Mouse (Mus musculus) cerebellum, adult 11-12 months (tissue): ENCODE results near the gene Sdk2.
A peak's percentile ranks its signal among the peaks of the same experiment; 100 is the strongest.

Experiments used
- DNase-seq: peaks from one replicate; pipeline ENCODE4 v3.0.0; 2022

Sdk2 gene

DNA sequence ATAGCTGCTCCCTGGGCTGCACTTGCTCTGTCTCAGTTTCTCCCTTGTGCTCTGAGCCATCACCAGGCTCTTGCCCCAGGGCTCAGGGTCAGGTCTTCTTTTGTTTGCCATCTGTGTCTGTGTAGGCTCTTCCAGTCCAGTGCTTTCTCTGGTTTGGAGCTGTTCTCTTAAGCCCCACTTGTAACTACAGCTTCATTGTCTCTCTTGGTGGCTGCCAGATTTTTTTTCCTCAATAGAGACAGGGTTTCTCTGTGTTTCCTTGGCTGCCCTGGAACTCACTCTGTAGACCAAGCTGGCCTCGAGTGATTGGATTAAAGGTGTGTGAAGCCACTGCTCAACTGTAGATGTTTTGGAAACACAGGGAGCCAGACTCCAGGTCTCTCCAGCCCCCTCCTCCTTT, 247.8 kb downstream of the Sdk2 start:
- no peak for DNase-seq

DNA sequence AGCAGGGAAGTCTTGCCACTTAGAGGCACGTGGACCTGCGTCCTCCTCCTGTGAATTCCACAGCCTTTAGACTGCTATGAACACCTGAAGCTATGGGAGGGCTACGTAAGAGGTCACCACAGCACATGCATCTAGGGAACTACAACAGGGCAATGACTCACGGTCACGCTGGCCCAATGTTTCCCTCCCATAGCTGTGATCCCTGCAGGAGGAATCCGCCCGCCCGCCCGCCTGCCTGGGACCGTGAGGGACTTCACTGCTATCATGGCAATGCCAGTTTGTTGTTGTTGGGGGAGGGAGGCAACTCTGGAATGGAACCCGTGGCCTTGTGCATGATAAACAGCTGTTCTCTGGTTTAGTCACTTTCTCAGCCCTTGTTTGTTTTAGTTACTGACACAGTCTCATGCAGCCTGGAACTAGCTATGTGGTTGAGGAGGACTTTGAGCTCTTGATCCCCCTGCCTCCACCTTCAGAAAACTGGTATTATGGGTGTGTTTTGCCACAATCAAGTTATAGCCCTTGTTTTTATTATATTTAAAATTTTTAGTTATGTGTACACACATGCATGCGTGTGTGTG, 249.8 kb downstream of the Sdk2 start:
- no peak for DNase-seq

DNA sequence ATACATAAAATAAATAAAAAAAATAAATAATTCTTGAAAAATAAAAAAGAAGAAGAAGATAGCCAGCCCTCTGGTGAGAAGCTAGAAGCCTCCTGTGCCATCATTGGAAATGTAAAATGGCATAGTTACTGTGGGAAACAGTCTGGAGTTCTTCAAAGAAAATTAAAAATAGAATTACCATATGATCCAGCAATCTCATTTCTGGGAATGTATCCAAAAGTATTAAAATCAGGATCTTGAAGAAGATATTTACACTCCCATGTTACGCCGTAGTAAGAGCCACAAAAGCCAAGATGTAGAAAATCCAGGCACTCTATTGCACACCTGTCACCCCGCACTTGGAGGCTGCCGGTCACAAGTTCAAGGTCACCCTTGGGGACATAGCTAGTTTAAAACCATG, 250.4 kb downstream of the Sdk2 start:
- no peak for DNase-seq

- no peak for DNase-seq
Measured at GRCm38 (mm10) chr11:113811546-113812339, 255.1 kb downstream of the Sdk2 start.

DNA sequence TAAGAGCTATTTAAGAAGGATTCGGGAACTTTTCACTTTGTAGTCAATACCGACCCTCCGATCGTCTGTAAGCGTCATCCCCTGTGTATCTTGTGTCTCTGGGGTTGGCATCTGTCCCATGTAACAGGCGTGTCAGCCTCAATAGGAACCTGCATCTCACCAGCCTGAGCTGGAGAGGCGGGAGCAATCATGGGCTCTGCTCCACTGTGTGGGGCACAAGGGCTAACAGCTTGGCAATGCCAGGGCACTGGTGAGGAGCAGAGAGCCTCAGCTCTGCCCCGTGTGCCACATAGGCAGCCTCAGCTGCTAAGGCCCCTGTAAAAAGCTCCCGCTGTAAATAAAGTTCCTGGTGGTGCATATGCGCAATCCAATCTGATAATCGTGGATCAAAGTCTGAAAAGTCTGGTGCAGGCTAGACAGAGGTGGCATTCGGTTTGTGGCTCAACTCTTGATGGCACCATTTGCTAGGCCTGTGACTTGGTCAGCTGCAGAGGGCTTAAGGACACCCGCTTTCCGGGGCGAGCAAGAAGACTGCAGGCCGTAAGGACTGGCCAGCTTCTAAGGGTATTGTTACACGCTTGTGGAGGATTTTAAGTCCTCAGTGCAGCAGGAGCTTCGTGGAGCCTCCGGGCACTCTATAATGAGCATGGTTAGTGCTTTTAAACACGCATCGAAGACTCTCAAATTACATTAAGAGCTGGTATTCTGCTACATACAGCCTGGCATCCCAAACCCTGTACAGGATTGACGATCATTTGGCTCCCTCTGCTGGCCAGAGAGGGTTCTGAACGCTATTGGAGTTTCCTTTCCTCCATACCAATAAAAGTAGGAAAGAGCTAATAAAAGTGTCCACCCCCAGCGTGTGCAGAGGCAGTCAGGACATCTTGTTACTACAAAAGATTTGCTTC, 256.0 kb downstream of the Sdk2 start:
- peak; percentile 52 for DNase-seq

GRCm38 (mm10) chr11:113807086-113807485, 259.8 kb downstream of the Sdk2 start:
- DNase-seq: no peak

DNA sequence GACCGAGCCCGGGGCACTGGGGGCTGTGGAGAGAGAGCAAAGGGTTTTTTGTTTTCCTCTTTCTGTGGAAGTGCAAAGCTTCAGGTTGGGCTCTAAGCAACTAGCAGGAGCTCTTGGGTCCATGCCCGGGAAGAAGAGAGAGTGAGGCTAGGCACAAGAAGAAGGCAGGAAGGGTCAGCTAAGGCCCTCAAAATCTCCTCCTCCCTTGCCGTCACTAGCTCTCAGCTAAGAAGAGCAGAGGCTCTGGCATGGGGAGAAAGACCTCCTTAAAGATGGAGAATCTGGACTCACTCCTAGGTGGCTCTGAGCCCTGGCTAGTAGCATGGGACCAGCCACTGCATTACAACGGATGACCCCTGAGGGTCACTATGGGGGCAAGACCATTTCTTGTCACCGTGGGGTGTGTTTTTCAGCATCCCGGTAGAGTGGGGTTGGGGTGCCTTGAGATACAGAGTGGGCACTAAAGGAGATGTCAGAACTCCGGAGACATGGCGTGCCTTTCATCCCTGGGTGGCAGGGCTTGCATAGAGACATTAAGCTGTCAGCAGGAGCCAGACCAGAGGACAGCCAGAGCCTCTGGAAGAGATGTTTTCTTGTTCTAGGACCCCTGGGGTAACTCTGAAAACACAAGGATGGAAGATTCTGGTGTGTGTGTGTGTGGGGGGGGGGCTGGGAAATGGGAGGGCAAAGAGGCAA, 260.3 kb downstream of the Sdk2 start:
- peak; percentile 52 for DNase-seq

GRCm38 (mm10) chr11:113805974-113806373, 260.9 kb downstream of the Sdk2 start:
- DNase-seq: no peak

- no peak for DNase-seq
Measured at GRCm38 (mm10) chr11:113803321-113803941, 263.4 kb downstream of the Sdk2 start.

GRCm38 (mm10) chr11:113802456-113802855, 264.4 kb downstream of the Sdk2 start:
- no peak for DNase-seq

- no peak for DNase-seq
Measured at GRCm38 (mm10) chr11:113800026-113800425, 266.8 kb downstream of the Sdk2 start.

GRCm38 (mm10) chr11:113799041-113799447, 267.8 kb downstream of the Sdk2 start:
- DNase-seq: no peak

GRCm38 (mm10) chr11:113798011-113798410, 268.8 kb downstream of the Sdk2 start:
- peak; percentile 97 for DNase-seq

DNA sequence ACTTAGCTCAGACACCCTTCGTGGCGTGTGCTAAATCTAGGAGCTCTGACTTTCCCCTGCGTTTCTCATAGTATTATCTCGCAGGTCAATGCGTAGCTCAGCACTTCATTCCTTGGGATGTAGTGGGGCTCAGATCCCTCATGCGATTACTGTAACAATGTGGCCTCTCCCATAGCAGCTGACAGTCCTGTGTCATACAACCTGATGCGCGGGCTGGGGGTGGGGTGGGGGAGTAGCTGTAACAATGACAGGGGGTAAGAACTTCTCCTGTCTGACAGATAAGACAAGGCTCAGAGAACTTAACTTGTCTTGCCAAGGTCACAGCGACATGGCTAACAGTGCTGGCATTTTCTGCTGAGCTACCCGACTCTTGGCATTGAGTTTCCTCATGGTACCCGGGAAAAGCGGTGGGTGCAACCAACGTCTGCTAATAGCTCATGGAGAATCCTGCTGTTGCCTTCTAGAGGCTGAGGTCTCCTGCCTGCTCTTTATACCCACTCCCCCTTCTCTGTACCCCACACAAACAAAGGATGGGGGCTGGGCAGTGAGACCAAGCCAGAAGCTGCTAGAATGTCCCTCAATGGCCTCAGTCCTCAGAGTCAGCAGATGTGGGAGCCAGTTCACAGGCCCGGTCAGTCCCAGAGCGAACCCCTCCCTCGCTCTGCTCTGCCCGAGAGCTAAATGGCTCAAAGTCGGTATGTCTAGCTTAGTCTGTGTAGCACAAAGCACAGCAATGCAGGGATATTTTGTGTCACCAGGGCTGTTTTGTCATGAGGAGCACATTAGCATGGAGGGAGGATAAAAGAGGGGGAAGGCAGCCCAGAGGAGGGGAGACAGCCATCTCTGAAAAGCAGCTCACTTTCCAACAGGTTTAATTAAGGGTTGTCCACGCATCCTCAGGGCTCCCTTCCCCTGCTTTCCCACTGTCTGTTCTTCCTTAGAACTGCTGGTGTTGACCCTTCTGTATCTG, 269.5 kb downstream of the Sdk2 start:
- DNase-seq: peak; percentile 52

DNA sequence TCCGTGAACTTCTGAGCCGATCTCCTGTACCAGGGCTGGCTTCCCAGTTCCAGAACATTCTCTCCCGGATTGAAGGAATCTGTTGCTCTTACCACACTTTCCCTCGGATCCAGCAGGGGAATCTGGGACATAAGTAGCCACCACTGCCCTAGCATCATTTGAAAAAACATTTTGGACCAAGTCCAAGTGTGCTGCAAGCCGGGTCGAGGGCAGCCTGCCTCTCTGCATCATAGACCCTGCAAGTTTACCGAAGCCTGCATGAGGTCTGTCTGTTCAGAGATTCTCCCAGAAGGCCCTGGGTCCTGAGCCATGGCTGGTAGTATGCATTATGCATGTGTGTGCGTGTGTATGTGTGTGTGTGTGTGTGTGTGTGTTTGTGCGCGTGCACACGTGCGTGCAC, 271.0 kb downstream of the Sdk2 start:
- no peak for DNase-seq

- DNase-seq: no peak
Measured at GRCm38 (mm10) chr11:113791357-113792215, 275.3 kb downstream of the Sdk2 start.

GRCm38 (mm10) chr11:113789101-113789500, 277.7 kb downstream of the Sdk2 start:
- DNase-seq: no peak

- no peak for DNase-seq
Measured at GRCm38 (mm10) chr11:113788183-113788789, 278.6 kb downstream of the Sdk2 start.

DNA sequence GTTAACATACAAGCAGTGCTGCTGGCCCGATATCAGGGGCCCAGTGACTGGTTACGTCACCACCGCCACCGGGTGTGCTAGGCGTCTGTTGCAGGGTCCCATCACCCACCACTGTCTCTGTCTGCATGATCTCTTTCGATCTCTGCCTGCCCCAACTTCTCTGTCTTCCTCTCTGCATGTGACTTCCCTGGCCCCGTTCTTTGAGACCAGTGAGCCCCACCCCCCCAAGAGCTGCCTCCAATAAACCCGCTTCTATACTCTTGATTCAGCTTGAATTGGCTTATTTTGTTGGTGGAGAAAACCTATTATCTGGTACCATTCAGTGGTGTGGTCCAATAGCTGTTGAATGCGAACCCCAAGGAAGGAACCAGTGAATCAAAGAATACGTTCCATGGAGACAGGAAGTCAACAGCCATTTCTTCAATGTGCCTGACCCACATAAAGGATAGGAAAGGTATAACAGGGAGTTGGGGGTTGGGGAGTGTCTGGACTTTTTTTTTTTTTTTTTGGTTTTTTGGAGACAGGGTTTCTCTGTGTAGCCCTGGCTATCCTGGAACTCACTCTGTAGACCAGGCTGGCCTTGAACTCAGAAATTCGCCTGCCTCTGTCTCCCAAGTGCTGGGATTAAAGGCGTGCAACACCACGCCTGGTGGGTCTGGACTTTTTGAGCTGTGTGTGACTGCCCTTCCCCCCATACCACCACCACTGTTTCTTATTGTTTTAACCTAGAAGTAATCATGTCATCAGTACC, 279.2 kb downstream of the Sdk2 start:
- no peak for DNase-seq
